Mouse (Mus musculus) CH12.LX (cell line): ENCODE data around the gene Kif11. TPM values are rescaled to one million over a fixed set of nuclear protein-coding genes. Genes with fewer than 3 reads are reported as not detected.
A peak's percentile ranks its signal among the peaks of the same experiment; 100 is the strongest.

ENCODE experiments used
- DNase-seq: peaks from one replicate; pipeline ENCODE4 v3.0.0-alpha.2; 2013; ENCODE audit errors: extremely low read depth
- H3K27ac ChIP-seq: 2 replicates; pipeline ENCODE4 v1.5.1; 2012; ENCODE audit warnings: low read depth, mild to moderate bottlenecking, control low read depth, moderate library complexity; ENCODE audit not compliant: insufficient read depth
- H3K27me3 ChIP-seq: replicated peaks from 2 replicates; pipeline ENCODE3; 2012; ENCODE audit warnings: inconsistent platforms
- H3K36me3 ChIP-seq, 2 experiments: replicated peaks in 1 of 2; 2 replicates each; pipeline versions ENCODE3 to v1.6.1; 2012; ENCODE audit warnings: inconsistent platforms in 1 of 2, low read length in 1 of 2, mild to moderate bottlenecking in 1 of 2, mixed read lengths in 1 of 2, moderate library complexity in 1 of 2; ENCODE audit not compliant: control insufficient read depth in 1 of 2, insufficient read depth in 1 of 2
- H3K4me1 ChIP-seq, 2 experiments: 2 replicates each; pipeline ENCODE4 v1.6.1; 2012; ENCODE audit warnings: inconsistent platforms in 1 of 2, moderate library complexity in 1 of 2; ENCODE audit not compliant: insufficient read depth in 2 of 2, control insufficient read depth in 1 of 2
- H3K4me2 ChIP-seq: 2 replicates; pipeline ENCODE4 v1.6.1; 2012; ENCODE audit warnings: low read depth, mild to moderate bottlenecking, control low read depth; ENCODE audit not compliant: poor library complexity, insufficient read depth, severe bottlenecking
- H3K4me3 ChIP-seq, 3 experiments: fragments of 150-350 bp in 1 of 3; sonication (generic) in 1 of 3; replicated peaks in 1 of 3; 2 replicates each; pipeline versions ENCODE3 to v1.5.1; 2011 to 2012; ENCODE audit warnings: low read depth in 2 of 3, low read length in 2 of 3, mild to moderate bottlenecking in 2 of 3, moderate library complexity in 2 of 3, control low read depth in 1 of 3, improper control_type of control experiment in 1 of 3, inconsistent platforms in 1 of 3, mixed read lengths in 1 of 3; ENCODE audit not compliant: poor library complexity in 1 of 3
- H3K79me2 ChIP-seq: replicated peaks from 2 replicates; pipeline ENCODE4 v1.6.1; 2012; ENCODE audit warnings: mild to moderate bottlenecking, moderate library complexity; ENCODE audit not compliant: control insufficient read depth, poor library complexity, insufficient read depth, severe bottlenecking; ENCODE audit errors: extremely low read depth
- H3K9ac ChIP-seq: 2 replicates; pipeline ENCODE4 v1.6.1; 2012; ENCODE audit warnings: low read depth, mild to moderate bottlenecking, control low read depth, moderate library complexity; ENCODE audit not compliant: insufficient read depth
- H3K9me3 ChIP-seq: replicated peaks from 2 replicates; pipeline ENCODE3; 2012; ENCODE audit warnings: low read length, inconsistent platforms, mixed read lengths
- BHLHE40 ChIP-seq: IDR thresholded peaks from 2 replicates; pipeline ENCODE4 v1.6.1; 2011; ENCODE audit warnings: mild to moderate bottlenecking, low read depth, low read length, improper control_type of control experiment
- CHD1 ChIP-seq: IDR thresholded peaks from 2 replicates; pipeline ENCODE4 v1.6.1; 2012; ENCODE audit warnings: low read depth, low read length, improper control_type of control experiment, inconsistent platforms
- CHD2 ChIP-seq: IDR thresholded peaks from 2 replicates; pipeline ENCODE4 v1.6.1; 2011; ENCODE audit warnings: low read length, improper control_type of control experiment
- E2F4 ChIP-seq: IDR thresholded peaks from 2 replicates; pipeline ENCODE4 v1.6.1; 2011; ENCODE audit warnings: low read depth, low read length, improper control_type of control experiment; ENCODE audit not compliant: insufficient replicate concordance
- ELF1 ChIP-seq: IDR thresholded peaks from 2 replicates; pipeline ENCODE4 v1.6.1; 2014; ENCODE audit warnings: low read depth, mild to moderate bottlenecking, inconsistent platforms, low read length, improper control_type of control experiment
- EP300 ChIP-seq: IDR thresholded peaks from 2 replicates; pipeline ENCODE4 v1.6.1; 2011; ENCODE audit warnings: low read length, improper control_type of control experiment
- ETS1 ChIP-seq: conservative IDR thresholded peaks from 2 replicates; pipeline ENCODE4 v1.6.1; 2012; ENCODE audit warnings: low read depth, mild to moderate bottlenecking, inconsistent platforms, low read length, improper control_type of control experiment, moderate library complexity
- GABPA ChIP-seq: IDR thresholded peaks from 2 replicates; pipeline ENCODE4 v1.6.1; 2012; ENCODE audit warnings: low read depth, low read length, improper control_type of control experiment, inconsistent platforms; ENCODE audit not compliant: insufficient replicate concordance
- HCFC1 ChIP-seq: IDR thresholded peaks from 2 replicates; pipeline ENCODE4 v1.6.1; 2012; ENCODE audit warnings: low read depth, mild to moderate bottlenecking, inconsistent platforms, low read length, improper control_type of control experiment
- JUN ChIP-seq: IDR thresholded peaks from 2 replicates; pipeline ENCODE4 v1.6.1; 2011; ENCODE audit warnings: low read depth, mild to moderate bottlenecking, low read length, improper control_type of control experiment, moderate library complexity; ENCODE audit not compliant: insufficient read depth
- JUND ChIP-seq: conservative IDR thresholded peaks from 2 replicates; pipeline ENCODE4 v1.6.1; 2011; ENCODE audit warnings: low read depth, low read length, improper control_type of control experiment
- KAT2A ChIP-seq: IDR thresholded peaks from 2 replicates; pipeline ENCODE4 v1.6.1; 2012; ENCODE audit warnings: low read length, improper control_type of control experiment, inconsistent platforms; ENCODE audit not compliant: insufficient replicate concordance
- MAFK ChIP-seq: IDR thresholded peaks from 2 replicates; pipeline ENCODE4 v1.6.1; 2011; ENCODE audit warnings: low read length, improper control_type of control experiment; ENCODE audit not compliant: insufficient replicate concordance
- MAX ChIP-seq: IDR thresholded peaks from 2 replicates; pipeline ENCODE4 v1.6.1; 2011; ENCODE audit warnings: low read length, improper control_type of control experiment
- MEF2A ChIP-seq: IDR thresholded peaks from 2 replicates; pipeline ENCODE4 v1.6.1; 2014; ENCODE audit warnings: low read depth, mild to moderate bottlenecking, inconsistent platforms, low read length, improper control_type of control experiment, borderline replicate concordance
- MXI1 ChIP-seq: IDR thresholded peaks from 2 replicates; pipeline ENCODE4 v1.6.1; 2011; ENCODE audit warnings: mild to moderate bottlenecking, low read depth, low read length, improper control_type of control experiment
- MYC ChIP-seq: IDR thresholded peaks from 2 replicates; pipeline ENCODE4 v1.6.1; 2011; ENCODE audit warnings: low read depth, mild to moderate bottlenecking, improper control_type of control experiment, low read length
- NELFE ChIP-seq: IDR thresholded peaks from 2 replicates; pipeline ENCODE4 v1.6.1; 2011; ENCODE audit warnings: low read depth, low read length, improper control_type of control experiment
- NRF1 ChIP-seq: IDR thresholded peaks from 2 replicates; pipeline ENCODE4 v1.6.1; 2014; ENCODE audit warnings: low read depth, mild to moderate bottlenecking, inconsistent platforms, low read length, improper control_type of control experiment, moderate library complexity
- PAX5 ChIP-seq: IDR thresholded peaks from 2 replicates; pipeline ENCODE4 v1.6.1; 2012; ENCODE audit warnings: low read length, inconsistent platforms, mixed read lengths
- POLR2A ChIP-seq: IDR thresholded peaks from 2 replicates; pipeline ENCODE4 v1.6.1; 2011; ENCODE audit warnings: low read depth, mild to moderate bottlenecking, improper control_type of control experiment, low read length
- POLR2AphosphoS2 ChIP-seq: IDR thresholded peaks from 2 replicates; pipeline ENCODE4 v1.6.1; 2011; ENCODE audit warnings: low read depth, low read length, improper control_type of control experiment
- RAD21 ChIP-seq: IDR thresholded peaks from 2 replicates; pipeline ENCODE4 v1.6.1; 2011; ENCODE audit warnings: low read depth, mild to moderate bottlenecking, low read length, improper control_type of control experiment, moderate library complexity
- RCOR1 ChIP-seq: conservative IDR thresholded peaks from 2 replicates; pipeline ENCODE4 v1.6.1; 2012; ENCODE audit warnings: low read depth, mild to moderate bottlenecking, inconsistent platforms, low read length, improper control_type of control experiment
- SIN3A ChIP-seq: IDR thresholded peaks from 2 replicates; pipeline ENCODE4 v1.6.1; 2012; ENCODE audit warnings: low read length, improper control_type of control experiment, inconsistent platforms
- SMC3 ChIP-seq: IDR thresholded peaks from 2 replicates; pipeline ENCODE4 v1.6.1; 2011; ENCODE audit warnings: low read depth, low read length, improper control_type of control experiment
- TBP ChIP-seq: conservative IDR thresholded peaks from 2 replicates; pipeline ENCODE4 v1.6.1; 2011; ENCODE audit warnings: low read depth, low read length, improper control_type of control experiment
- TCF12 ChIP-seq: IDR thresholded peaks from 2 replicates; pipeline ENCODE4 v1.6.1; 2014; ENCODE audit warnings: low read depth, mild to moderate bottlenecking, inconsistent platforms, low read length, improper control_type of control experiment
- UBTF ChIP-seq: IDR thresholded peaks from 2 replicates; pipeline ENCODE4 v1.6.1; 2012; ENCODE audit warnings: low read depth, mild to moderate bottlenecking, inconsistent platforms, low read length, improper control_type of control experiment, moderate library complexity
- USF1 ChIP-seq: IDR thresholded peaks from 2 replicates; pipeline ENCODE4 v1.6.1; 2014; ENCODE audit warnings: low read depth, mild to moderate bottlenecking, inconsistent platforms, low read length, improper control_type of control experiment
- USF2 ChIP-seq: conservative IDR thresholded peaks from 2 replicates; pipeline ENCODE4 v1.6.1; 2011; ENCODE audit warnings: low read depth, low read length, improper control_type of control experiment
- ZC3H11A ChIP-seq: IDR thresholded peaks from 2 replicates; pipeline ENCODE4 v1.6.1; 2012; ENCODE audit warnings: low read depth, mild to moderate bottlenecking, inconsistent platforms, low read length, improper control_type of control experiment
- ZKSCAN1 ChIP-seq: IDR thresholded peaks from 2 replicates; pipeline ENCODE4 v1.6.1; 2012; ENCODE audit warnings: low read depth, inconsistent platforms, low read length, improper control_type of control experiment, borderline replicate concordance
- ZMIZ1 ChIP-seq: IDR thresholded peaks from 2 replicates; pipeline ENCODE4 v1.6.1; 2012; ENCODE audit warnings: low read depth, mild to moderate bottlenecking, inconsistent platforms, low read length, improper control_type of control experiment
- ZNF384 ChIP-seq: IDR thresholded peaks from 2 replicates; pipeline ENCODE4 v1.6.1; 2012; ENCODE audit warnings: low read depth, low read length, improper control_type of control experiment, inconsistent platforms
- dilution Hi-C: fragments of 300-500 bp; cut with MboI; formaldehyde crosslinking; loops from 2 replicates; pipeline ENCODE4 v1.14.3; 2020; ENCODE audit warnings: low sequenced_read_pairs; ENCODE audit not compliant: extremely low pct_unique_long_range_greater_than_20kb, extremely low pct_ligation_motif_present
- in situ Hi-C: fragments of 300-500 bp; cut with MboI; formaldehyde crosslinking; loops from 3 replicates; pipeline ENCODE4 v1.14.3; 2019; ENCODE audit warnings: low sequenced_read_pairs, low pct_ligation_motif_present, low pct_unique_long_range_greater_than_20kb, mixed read lengths
- polyA plus RNA-seq: library from polyadenylated mRNA; unstranded; fragments of >175 nt; gene quantifications from 2 replicates; pipeline ENCODE4 v1.2.1, GENCODE M21; 2012; ENCODE audit warnings: low read depth; ENCODE audit not compliant: insufficient read length
- total RNA-seq, 2 experiments: library from RNA; depleted of rRNA; stranded (reverse); fragments of 300-350 nt in 1 of 2; fragments of >200 nt in 1 of 2; gene quantifications; 2 replicates each; pipeline ENCODE4 v1.2.3; 2012 to 2014

The Kif11 gene
- total RNA-seq (2012; rRNA removed) (61.7 and 66.1 TPM in 2 replicates), total RNA-seq (2014; rRNA removed) (144 and 158 TPM in 2 replicates), polyA plus RNA-seq (67.8 and 69.6 TPM in 2 replicates)

DNA sequence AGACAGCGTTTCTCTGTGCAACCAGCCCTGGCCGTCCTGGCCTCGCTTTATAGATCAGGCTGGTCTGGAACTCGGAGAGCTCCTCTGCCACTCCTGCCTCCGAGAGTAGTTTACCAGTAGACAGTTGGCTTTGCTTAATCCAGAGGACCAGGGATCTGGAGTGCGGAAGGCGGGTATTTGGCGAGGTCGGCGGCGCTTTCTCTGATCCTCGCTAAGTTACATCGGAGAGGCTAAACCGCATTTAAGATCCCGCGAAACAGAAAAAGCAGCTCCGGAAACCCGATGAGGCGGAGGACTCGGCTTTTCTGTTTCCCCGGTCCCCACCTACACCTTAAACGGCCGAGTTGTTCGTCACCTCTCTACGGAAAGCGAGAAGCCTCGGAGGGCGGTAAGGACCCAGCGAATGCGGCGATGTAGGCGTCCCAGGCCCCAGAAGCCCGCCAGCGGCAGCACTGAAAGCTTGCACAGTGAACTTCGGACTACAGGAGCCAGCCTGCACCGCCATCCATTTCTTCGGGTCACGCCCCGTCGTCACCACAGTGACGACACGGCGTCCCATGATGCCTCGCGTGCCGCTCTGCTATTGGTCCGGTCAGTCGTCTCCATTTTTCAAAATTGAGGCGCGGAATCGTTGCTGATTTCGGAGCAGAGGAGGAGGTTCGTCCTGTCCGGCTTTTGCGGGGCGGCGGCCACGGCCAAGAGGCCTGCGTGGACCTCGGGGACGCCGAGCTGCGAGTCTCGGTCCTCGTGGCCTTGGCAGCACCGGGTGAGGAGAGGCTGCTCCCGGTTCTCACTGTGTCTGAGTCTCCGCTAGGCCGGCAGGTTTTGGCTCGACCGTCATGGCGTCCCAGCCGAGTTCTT, at the start of gene Kif11:
Gene Kif11, plus strand, starts transcription at position 649 of the 861 bp plus-strand sequence.
- Histone ChIP-seq H3K27ac (peak within 1 kb of the TSS; percentile 79), H3K79me2 (peaks cover 47% of the 10 kb centered on the region), H3K36me3 (peaks cover 0 to 9% of the 10 kb centered on the region in 2 experiments), H3K27me3 (no peaks in the 10 kb centered on the region), H3K4me3 (peak within 1 kb of the TSS; percentile 76 to 93 (median 93)), H3K9ac (peak within 1 kb of the TSS; percentile 84), H3K9me3 (no peaks in the 10 kb centered on the region), H3K4me1 (peaks cover 2 to 21% of the 10 kb centered on the region in 2 experiments; a peak in 3 of 4 replicates), H3K4me2 (peak within 1 kb of the TSS; percentile 96)
- dilution Hi-C loops: no loop called here
- TF ChIP-seq POLR2A (peak; percentile 95), SMC3 (no peak), MAX (peak; percentile 52), CHD1 (no peak), BHLHE40 (peak; percentile 54; the same call in 1 of the 2 replicates), MEF2A (peak; percentile 63; the same call in 1 of the 2 replicates), EP300 (0 out of 2 replicates have a peak, but pooled peaks have one; percentile 9), MXI1 (peak; percentile 48), RAD21 (no peak), JUND (no peak), NRF1 (peak; percentile 28; the same call in 1 of the 2 replicates), TBP (peak; percentile 92), HCFC1 (peak; percentile 86), ZMIZ1 (0 out of 2 replicates have a peak, but pooled peaks have one; percentile 73), USF1 (no peak; the same call in 1 of the 2 replicates), POLR2AphosphoS2 (peak; percentile 56; the same call in 1 of the 2 replicates), ZNF384 (0 out of 2 replicates have a peak, but pooled peaks have one; percentile 4), TCF12 (peak; percentile 91), KAT2A (peak; percentile 72; the same call in 1 of the 2 replicates), ETS1 (no peak), UBTF (peak; percentile 79; the same call in 1 of the 2 replicates), SIN3A (peak; percentile 74), ELF1 (peak; percentile 20; the same call in 1 of the 2 replicates), USF2 (no peak), ZC3H11A (no peak), E2F4 (peak; percentile 88; the same call in 1 of the 2 replicates), MYC (peak; percentile 75; the same call in 1 of the 2 replicates), NELFE (peak; percentile 94), ZKSCAN1 (no peak), GABPA (no peak), CHD2 (peak; percentile 74), PAX5 (no peak), JUN (no peak), RCOR1 (0 out of 2 replicates have a peak, but pooled peaks have one; percentile 44), MAFK (no peak)
- in situ Hi-C loops: no loop called here
- DNase-seq: peak; percentile 91
